Mouse (Mus musculus) adrenal gland, postnatal 4 days (tissue): ENCODE measurements around the gene Cmtm3. TPM values are rescaled to one million over a fixed set of nuclear protein-coding genes. Genes with fewer than 3 reads are reported as not detected.
A peak's percentile ranks its signal among the peaks of the same experiment; 100 is the strongest.

Experiments
- DNase-seq, 2 experiments: peaks; one replicate each; pipeline ENCODE4 v3.0.0; 2021 to 2022; ENCODE audit warnings: low spot score in 2 of 2, mixed read lengths in 2 of 2
- total RNA-seq, 2 experiments: library from RNA; stranded (reverse); gene quantifications; 2 replicates each; pipeline ENCODE4 v1.2.3; 2021

Gene Cmtm3
- total RNA-seq, 2 experiments from 2014 or later = 104 to 105 TPM

GRCm38 (mm10) chr8:104341106-104341561 lies 1.9 kb downstream of the Cmtm3 start:
- peak; percentile 45 to 63 for DNase-seq

GRCm38 (mm10) chr8:104341678-104342077 lies 2.5 kb downstream of the Cmtm3 start:
- no peak for DNase-seq

- DNase-seq = no peak
Measured at GRCm38 (mm10) chr8:104342426-104342825, 3.2 kb downstream of the Cmtm3 start.

GRCm38 (mm10) chr8:104343957-104344356 lies 4.7 kb downstream of the Cmtm3 start:
- peak; percentile 62 to 75 for DNase-seq

- DNase-seq = no peak
Measured at GRCm38 (mm10) chr8:104344622-104345021, 5.4 kb downstream of the Cmtm3 start.

- no peak for DNase-seq
Measured at GRCm38 (mm10) chr8:104346706-104347105, 7.5 kb downstream of the Cmtm3 start.

GRCm38 (mm10) chr8:104348971-104349370 lies 9.8 kb downstream of the Cmtm3 start:
- no peak for DNase-seq

- DNase-seq = no peak
Measured at GRCm38 (mm10) chr8:104350047-104350446, 10.8 kb downstream of the Cmtm3 start.

GRCm38 (mm10) chr8:104353186-104353585 lies 14.0 kb downstream of the Cmtm3 start:
- no peak for DNase-seq

- no peak for DNase-seq
Measured at GRCm38 (mm10) chr8:104354504-104354903, 15.3 kb downstream of the Cmtm3 start.

GRCm38 (mm10) chr8:104358637-104359036 lies 19.4 kb downstream of the Cmtm3 start:
- DNase-seq = no peak

- no peak for DNase-seq
Measured at GRCm38 (mm10) chr8:104359778-104360456, 20.7 kb downstream of the Cmtm3 start.

- DNase-seq = no peak
Measured at GRCm38 (mm10) chr8:104365695-104366094, 26.5 kb downstream of the Cmtm3 start.

- no peak for DNase-seq
Measured at GRCm38 (mm10) chr8:104367398-104367797, 28.2 kb downstream of the Cmtm3 start.

- DNase-seq = no peak
Measured at GRCm38 (mm10) chr8:104369591-104369990, 30.4 kb downstream of the Cmtm3 start.

GRCm38 (mm10) chr8:104370071-104370470 lies 30.9 kb downstream of the Cmtm3 start:
- no peak for DNase-seq

- DNase-seq = no peak
Measured at GRCm38 (mm10) chr8:104371121-104371520, 31.9 kb downstream of the Cmtm3 start.

- no peak for DNase-seq
Measured at GRCm38 (mm10) chr8:104373779-104374178, 34.6 kb downstream of the Cmtm3 start.

GRCm38 (mm10) chr8:104374269-104374668 lies 35.1 kb downstream of the Cmtm3 start:
- DNase-seq = no peak

GRCm38 (mm10) chr8:104374864-104375846 lies 35.9 kb downstream of the Cmtm3 start:
- no peak for DNase-seq

GRCm38 (mm10) chr8:104375959-104376358 lies 36.7 kb downstream of the Cmtm3 start:
- DNase-seq = no peak

GRCm38 (mm10) chr8:104376669-104377068 lies 37.5 kb downstream of the Cmtm3 start:
- no peak for DNase-seq
